Mouse (Mus musculus) central nervous system, embryonic 14 days (tissue): ENCODE measurements around the gene Lrrc9. TPM values are rescaled to one million over a fixed set of nuclear protein-coding genes. Genes with fewer than 3 reads are reported as not detected.

Experiments
- polyA plus RNA-seq: library from polyadenylated mRNA; depleted of rRNA; stranded (reverse); fragments of >200 nt; gene quantifications from 2 replicates; pipeline ENCODE4 v1.2.3, GENCODE M21; 2012; rRNA removed

Gene Lrrc9
- 2.4 and 3.0 TPM in 2 replicates for polyA plus RNA-seq

GRCm38 (mm10) chr12:72441839-72442576 is at the start of gene Lrrc9:
Gene Lrrc9, plus strand, starts transcription at chr12:72441866.

DNA sequence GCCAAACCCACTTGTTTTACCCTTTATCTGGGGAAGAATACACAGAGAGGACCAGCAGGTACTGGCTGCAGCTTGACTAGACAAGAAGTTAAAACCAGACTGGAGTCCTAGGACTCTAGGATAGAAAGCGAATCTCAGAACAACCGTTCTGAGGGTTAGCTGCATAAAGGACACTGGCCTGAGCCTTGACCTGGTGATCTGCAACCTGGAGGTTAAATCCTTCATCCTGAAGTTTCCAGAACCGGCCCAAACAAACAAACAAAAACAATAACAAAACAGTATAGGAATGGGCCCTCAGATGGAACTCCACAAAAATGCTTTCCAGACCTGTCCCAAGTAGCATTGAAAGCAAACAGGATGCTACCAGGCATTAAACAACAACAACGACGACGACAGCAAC is 32.7 kb upstream of the Lrrc9 start, which contains the start of gene Rtn1:
TSS of gene Rtn1 (minus strand) at position 101 of the 400 bp plus-strand sequence.

GRCm38 (mm10) chr12:72536021-72536597 is 94.4 kb downstream of the Lrrc9 start, which contains the start of gene Pcnx4:
Gene Pcnx4, plus strand, starts transcription at chr12:72536383.

Other genes starting within 250 kb of the Lrrc9 start
- gene Rtn1, start 32.8 kb upstream of the Lrrc9 start, polyA plus RNA-seq = 984 and 1,135 TPM in 2 replicates
- gene Pcnx4, start 94.5 kb downstream of the Lrrc9 start, polyA plus RNA-seq = 14.5 and 14.8 TPM in 2 replicates
- gene Gm4756, start 207.8 kb downstream of the Lrrc9 start, polyA plus RNA-seq = not detected in 2 replicates
- gene Dhrs7, start 223.0 kb downstream of the Lrrc9 start, polyA plus RNA-seq = 7.0 and 8.8 TPM in 2 replicates